Mouse (Mus musculus) kidney, adult 8-10 months (tissue): ENCODE results near the gene Rxrg.

Source experiments
- DNase-seq, 2 experiments: peaks; one replicate each; pipeline ENCODE4 v3.0.0; 2022

Gene Rxrg

GRCm38 (mm10) chr1:167648670-167649069, 50.5 kb downstream of the Rxrg start:
- DNase-seq = no peak

- DNase-seq = peak; percentile 11 to 41
Observed at GRCm38 (mm10) chr1:167649122-167649633, 51.0 kb downstream of the Rxrg start.

- DNase-seq = no peak
Observed at GRCm38 (mm10) chr1:167652336-167652735, 54.2 kb downstream of the Rxrg start.

GRCm38 (mm10) chr1:167659065-167659464, 60.9 kb downstream of the Rxrg start:
- no peak for DNase-seq

- DNase-seq = peak; percentile 17 to 24
Observed at GRCm38 (mm10) chr1:167660521-167661101, 62.4 kb downstream of the Rxrg start.

GRCm38 (mm10) chr1:167661123-167661522, 62.9 kb downstream of the Rxrg start:
- no peak for DNase-seq

GRCm38 (mm10) chr1:167663136-167663535, 65.0 kb downstream of the Rxrg start:
- no peak for DNase-seq

GRCm38 (mm10) chr1:167669796-167670195, 71.6 kb downstream of the Rxrg start:
- DNase-seq = peak; percentile 41 to 76

- no peak for DNase-seq
Observed at GRCm38 (mm10) chr1:167672433-167672987, 74.3 kb downstream of the Rxrg start.

- no peak for DNase-seq
Observed at GRCm38 (mm10) chr1:167679061-167679460, 80.9 kb downstream of the Rxrg start.

- DNase-seq = no peak
Observed at GRCm38 (mm10) chr1:167688001-167688346, 89.8 kb downstream of the Rxrg start.

- DNase-seq = peak; percentile 27 to 39
Observed at GRCm38 (mm10) chr1:167688347-167689231, 90.4 kb downstream of the Rxrg start.

- DNase-seq = no peak
Observed at GRCm38 (mm10) chr1:167689232-167689261, 90.9 kb downstream of the Rxrg start, which contains the start of gene Lmx1a. Gene Lmx1a (plus strand): TSS chr1:167689237.
